Mouse (Mus musculus) layer of hippocampus, postnatal 36 days (tissue): ENCODE data around the gene Grm6. TPM values are rescaled to one million over a fixed set of nuclear protein-coding genes. Genes with fewer than 3 reads are reported as not detected.

Experiments used
- DNase-seq, 2 experiments: peaks; one replicate each; pipeline ENCODE4 v3.0.0; 2022
- total RNA-seq, 2 experiments: library from RNA; stranded (reverse); gene quantifications; 2 replicates each; pipeline ENCODE4 v1.2.3; 2021

The Grm6 gene
- total RNA-seq, result not detected

DNA sequence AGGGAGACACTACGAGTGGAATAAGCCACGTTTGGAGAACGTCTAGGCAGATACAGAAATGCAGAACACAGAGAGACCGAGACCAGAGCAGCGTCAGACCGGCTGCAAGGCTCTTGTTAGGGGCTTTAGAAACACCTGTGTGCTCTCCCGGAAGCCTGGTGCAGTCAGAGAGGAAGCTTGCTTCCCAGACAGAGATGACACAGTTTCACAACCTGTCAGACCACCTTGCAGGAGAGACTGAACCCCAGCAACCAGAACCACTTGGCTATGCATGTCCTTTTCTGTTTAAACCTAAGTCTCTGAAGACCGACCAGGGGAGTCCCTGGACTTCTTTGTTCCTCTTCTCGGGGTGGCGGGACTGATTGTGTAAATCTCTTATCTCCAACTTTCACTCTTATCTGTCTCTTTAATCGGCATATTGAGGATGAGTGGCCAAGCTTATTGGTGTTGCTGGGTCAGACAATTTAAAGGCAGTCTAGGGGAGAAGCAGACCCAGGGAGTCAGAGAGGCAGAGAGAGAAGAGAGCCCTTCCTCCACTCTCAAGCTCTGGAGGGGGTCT, at the start of gene Grm6:
Grm6 (plus strand) TSS at position 509 of the 559 bp plus-strand sequence.
- DNase-seq, result no peak

DNA sequence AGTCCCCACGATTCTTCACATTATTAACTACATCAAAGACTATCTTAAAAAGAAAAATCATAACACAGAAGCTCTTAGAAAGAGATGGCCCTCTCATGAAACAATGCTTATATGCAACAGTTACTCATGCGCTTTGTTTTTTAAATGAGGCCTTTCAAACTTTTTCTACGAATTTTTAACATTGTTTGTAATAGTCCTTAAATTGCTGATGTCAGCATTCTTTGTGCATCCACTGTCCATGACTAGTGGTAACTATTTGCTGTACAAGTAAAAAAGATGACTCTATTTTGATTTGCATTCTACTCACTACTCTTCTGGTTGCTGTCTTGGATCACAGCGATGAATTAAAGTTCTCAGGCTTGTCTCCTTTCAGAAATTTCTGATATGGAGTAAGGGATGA, 36.3 kb upstream of the Grm6 start:
- no peak for DNase-seq

GRCm38 (mm10) chr11:50826214-50826613, 24.3 kb upstream of the Grm6 start:
- no peak for DNase-seq

DNA sequence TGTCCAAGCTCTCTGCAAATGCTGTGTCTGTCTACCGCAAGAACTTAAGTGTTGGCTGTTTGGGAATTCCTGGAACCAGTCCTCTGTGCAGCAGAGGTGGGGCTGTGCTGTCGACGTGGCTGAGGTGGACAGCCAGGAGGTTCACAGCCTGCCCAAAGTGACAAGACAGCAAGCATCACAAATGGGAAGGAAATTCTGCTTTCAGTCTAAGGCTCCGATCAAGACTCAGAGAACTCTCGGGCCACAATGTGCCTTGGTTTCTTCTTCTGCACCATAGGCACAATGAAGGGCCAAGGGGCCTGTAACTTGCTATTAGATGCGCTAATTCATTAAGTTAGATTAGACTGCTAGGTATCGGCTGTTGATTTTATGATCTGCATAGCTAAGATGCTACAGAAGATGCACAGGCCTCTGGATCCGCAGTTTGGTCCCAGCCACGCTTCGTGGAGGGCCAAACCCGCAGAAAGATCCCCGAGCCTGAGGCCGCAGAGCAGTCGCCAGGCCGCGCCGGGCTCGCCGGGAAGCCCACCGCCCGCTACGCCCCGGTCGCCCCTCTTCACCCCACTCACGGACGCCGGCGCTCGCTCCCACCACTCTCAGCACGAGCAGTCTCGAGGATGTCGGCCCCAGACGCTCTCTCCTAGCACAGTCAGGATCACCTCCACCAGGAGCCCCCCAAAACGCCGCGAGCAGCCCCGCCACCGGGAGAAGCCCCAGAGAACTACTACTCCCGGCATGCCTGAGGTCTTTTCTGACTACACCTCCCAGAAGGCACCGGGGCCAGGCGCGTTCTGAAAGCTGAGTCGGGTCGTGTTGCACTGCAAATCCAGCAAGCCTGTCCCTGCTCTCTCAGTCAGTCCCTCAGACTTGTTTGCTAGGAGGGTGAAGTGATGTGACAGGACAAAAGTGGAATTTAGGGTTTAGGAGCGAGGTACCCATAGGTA, 23.2 kb upstream of the Grm6 start, which contains the start of gene Zfp354c:
Zfp354c (minus strand) TSS at position 715 of the 944 bp plus-strand sequence.
- DNase-seq, result peak; percentile 87 to 90

- no peak for DNase-seq
These were observed 14.8 kb upstream of the Grm6 start for GRCm38 (mm10) chr11:50835727-50836126.

- DNase-seq, result peak; percentile 92 to 93
These were observed 9.3 kb upstream of the Grm6 start, which contains the start of gene Zfp879 for GRCm38 (mm10) chr11:50841023-50841735. Gene Zfp879 (minus strand): TSS chr11:50841552.

GRCm38 (mm10) chr11:50845951-50846350, 4.5 kb upstream of the Grm6 start:
- no peak for DNase-seq

DNA sequence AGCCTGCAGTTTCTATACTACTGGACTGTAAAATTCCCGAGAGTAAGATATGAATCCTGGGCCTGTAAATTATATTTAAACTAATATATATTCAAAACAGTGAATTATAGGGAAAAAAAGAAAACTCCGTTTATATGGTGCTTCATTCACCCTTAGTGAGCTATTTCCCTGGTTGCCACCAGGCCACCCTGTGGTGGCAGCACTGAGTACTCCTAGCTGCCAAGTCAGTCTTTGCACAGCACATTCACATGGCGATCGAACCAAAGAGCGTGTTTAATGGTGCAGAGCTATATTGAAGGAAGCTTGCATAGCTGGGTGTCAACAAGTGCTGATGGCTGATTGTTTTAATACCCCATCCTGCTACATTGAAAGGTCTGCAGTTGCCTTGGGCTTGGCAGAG, 3.4 kb upstream of the Grm6 start:
- DNase-seq, result no peak

GRCm38 (mm10) chr11:50848520-50849137, 1.9 kb upstream of the Grm6 start:
- no peak for DNase-seq

- no peak for DNase-seq
These were observed 1.2 kb upstream of the Grm6 start for GRCm38 (mm10) chr11:50849310-50849709.

- no peak for DNase-seq
These were observed 610 bp downstream of the Grm6 start for GRCm38 (mm10) chr11:50850989-50851601.

DNA sequence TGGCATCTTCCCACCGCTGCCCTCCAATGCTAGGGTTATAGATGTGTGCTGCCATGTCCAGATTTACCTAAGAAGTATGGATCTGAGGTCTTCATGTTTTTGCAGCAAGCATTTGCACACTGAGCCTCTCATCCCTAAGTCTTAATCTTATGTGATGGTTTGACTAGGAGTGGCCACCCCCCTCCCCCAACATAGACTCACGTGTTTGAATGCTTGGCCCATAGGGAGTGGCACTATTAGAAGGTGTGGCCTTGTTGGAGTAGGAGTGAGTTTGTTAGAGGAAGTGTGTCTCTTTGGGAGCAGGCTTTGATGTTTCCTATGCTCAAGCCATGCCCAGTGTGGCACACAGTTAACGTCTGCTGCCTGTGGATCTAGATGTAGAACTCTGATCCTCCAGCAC, 28.2 kb downstream of the Grm6 start:
- DNase-seq, result no peak

DNA sequence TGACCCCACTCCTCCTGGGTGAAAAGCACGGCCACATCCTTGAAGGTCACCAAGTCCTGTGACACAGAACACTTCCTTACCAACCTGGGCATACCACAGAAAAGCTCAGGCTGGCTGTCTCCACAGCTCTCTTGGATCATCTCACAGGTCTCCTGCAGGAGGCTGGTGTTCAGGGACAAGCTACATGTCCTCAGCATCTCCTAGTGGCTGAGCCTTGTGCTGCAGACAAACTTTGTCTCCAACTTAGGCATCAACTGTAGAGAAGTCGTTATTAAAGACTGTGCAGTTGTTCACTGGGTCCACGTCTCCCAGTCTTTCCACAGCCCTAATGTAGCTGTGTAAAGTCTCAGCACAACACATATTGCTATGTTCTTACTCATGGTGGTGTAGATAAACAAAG, 33.3 kb downstream of the Grm6 start:
- DNase-seq, result no peak

DNA sequence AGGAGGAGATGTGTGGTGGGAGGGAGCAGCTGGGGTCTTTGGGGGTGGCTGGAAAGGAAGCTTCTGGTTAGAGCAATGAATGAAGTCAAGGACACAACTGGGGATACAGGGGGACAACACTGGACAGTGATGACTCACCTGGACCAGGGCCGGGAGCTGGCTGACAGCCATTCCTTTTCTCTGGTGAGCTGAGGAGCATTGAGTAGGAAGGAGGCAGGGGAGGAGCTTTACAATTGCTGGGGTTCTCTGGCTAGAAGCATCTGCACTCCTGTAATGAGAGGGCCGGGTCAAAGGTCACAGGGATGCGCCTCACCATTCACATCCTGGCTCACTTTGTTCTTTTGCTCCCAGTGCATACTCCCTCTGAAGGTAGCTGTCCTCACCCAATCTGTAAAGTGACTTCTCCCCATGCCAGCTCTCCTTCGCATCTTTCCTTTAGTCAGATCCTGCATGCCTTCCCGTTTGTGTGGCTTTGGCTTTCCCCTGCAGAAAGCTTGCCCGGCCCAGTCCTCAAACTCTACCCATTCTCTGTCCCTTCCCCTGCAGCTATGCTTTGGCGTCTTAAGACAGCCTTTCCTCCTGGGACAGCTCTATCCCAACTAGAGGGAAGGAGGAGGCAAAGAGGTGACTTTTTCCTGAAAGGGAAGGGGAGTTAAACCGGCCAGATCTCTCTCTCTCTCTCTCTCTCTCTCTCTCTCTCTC, 35.9 kb downstream of the Grm6 start:
- no peak for DNase-seq

- DNase-seq, result no peak
These were observed 36.4 kb downstream of the Grm6 start for GRCm38 (mm10) chr11:50886933-50887293.

- peak; percentile 95 to 96 for DNase-seq
These were observed 37.1 kb downstream of the Grm6 start, which contains the start of gene Zfp454 for GRCm38 (mm10) chr11:50887390-50888128. Gene Zfp454 (minus strand): TSS chr11:50887651.

- DNase-seq, result no peak
These were observed 42.0 kb downstream of the Grm6 start for GRCm38 (mm10) chr11:50892441-50892840.

DNA sequence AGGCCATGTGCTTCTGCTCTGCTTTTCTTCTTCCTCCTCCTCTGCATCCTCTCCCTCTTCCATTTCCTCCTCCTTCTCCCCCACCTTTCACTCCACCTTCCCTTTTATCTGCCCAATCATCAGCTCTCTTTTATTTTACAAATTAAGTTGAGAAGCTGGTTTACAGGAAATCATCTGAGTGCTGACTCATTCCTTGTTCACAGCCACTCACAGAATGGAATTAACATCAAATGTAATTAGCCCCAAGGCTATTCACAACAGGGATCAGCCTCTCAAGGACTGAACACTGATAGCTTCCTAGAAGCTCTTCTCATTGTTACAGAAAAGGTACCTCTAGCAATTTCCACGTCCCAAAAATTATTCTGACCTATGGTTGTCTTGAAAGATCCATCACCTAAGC, 46.9 kb downstream of the Grm6 start:
- DNase-seq, result no peak

GRCm38 (mm10) chr11:50908136-50908535, 57.7 kb downstream of the Grm6 start:
- DNase-seq, result no peak

DNA sequence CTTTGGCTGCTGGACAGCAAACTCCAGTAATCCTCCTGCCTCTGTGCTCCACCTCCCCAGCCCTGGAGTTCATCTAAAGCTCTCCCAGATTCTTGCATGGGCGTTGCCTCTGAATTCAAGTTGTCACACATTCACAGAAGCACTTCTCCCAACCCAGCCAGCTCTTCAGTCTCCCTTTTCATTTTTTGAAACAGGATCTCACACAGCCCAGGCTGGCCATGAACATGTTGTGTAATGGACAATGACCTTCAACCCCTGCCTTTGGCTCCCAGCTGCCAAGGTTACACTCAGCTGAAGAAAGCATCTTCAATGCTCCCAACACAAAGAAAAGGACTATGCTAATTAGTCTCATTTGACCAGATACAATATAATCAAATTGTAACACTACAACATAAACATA, 62.8 kb downstream of the Grm6 start:
- DNase-seq, result no peak

GRCm38 (mm10) chr11:50914461-50914860, 64.0 kb downstream of the Grm6 start:
- DNase-seq, result no peak
